Mouse (Mus musculus) gastrocnemius, postnatal 36 days (tissue): ENCODE data around the gene Ssx2ip. TPM values are rescaled to one million over a fixed set of nuclear protein-coding genes. Genes with fewer than 3 reads are reported as not detected.
"Not testable (repeated sequence)": the region's sequence is repeated elsewhere in the genome, so short reads cannot be mapped to it uniquely, and the experiment has no call there.

Source experiments
- DNase-seq, 2 experiments: peaks; one replicate each; pipeline ENCODE4 v3.0.0; 2022
- intact Hi-C: fragments of 180-260 bp; cut with DNase I; formaldehyde crosslinking; loops from one replicate; pipeline ENCODE4 v1.15.1; 2025
- total RNA-seq, 2 experiments: library from RNA; stranded (reverse); gene quantifications; 2 replicates each; pipeline ENCODE4 v1.2.3; 2021

Gene Ssx2ip
- total RNA-seq, 2 experiments from 2014 or later, result 25.9 to 33.6 TPM

DNA sequence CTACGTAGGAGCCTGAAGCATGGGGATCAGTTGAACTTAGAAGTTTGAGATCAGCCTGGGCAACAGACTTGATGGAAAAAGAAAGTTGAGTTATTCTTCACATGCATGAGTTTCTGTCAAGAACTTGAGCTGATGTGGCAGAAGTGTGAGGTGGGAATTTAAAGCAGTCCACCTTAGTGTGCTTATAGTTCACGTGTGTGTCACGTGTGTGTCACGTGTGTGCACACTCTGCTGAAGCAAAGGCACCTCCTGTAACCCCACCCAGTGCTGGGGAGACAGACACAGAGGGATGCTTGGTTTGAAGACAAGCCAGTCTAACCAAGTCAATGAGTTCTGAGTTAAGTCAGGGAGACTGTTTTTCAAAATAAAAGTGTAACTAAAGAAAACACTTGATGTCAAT is 6.6 kb upstream of the Ssx2ip start:
- intact Hi-C loops, result no loop called here

DNA sequence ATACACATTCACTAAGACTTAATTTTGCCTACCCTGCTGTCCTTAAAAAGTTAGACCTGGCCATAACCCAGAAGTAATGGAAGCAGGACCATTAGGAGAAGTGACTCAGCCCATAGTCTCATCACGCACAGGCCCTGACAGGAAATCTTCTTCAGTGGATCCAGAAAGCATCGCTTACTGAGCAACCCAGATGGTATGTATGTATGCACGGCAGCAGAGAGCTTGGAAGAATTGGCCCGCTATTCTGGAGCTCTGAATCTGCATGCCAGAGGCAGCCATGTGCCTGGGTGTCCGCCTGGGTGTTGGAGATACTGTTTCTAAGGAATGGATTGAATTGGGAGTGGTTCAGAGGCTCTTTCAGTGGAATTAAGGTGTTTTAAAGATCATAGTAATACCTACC is 5.2 kb upstream of the Ssx2ip start:
- no peak for DNase-seq
- intact Hi-C loops, result no loop called here

More for the DNA sequence above, 6.6 kb upstream of the Ssx2ip start:
- DNase-seq, result no peak

DNA sequence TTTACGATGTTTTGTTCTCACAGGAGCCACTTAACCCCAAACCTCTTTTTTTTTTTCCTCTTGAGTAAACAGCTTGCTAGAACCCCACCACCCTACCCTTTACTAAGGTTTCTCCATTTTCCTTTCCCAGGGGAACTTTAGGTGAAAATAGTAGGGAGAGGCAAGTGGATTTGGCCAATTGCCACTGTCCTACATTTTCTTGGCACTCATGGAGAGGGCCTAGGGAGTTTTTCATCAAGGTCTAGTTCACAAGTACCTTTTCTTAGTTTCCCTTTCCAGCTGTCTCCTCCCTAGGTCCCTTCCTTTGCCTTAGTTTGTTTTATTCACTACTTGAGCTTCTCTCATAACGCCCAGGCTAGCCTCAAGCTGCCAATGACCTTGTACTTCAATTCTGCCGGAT is 672 bp upstream of the Ssx2ip start:
- intact Hi-C loops, result no loop called here
- no peak for DNase-seq

DNA sequence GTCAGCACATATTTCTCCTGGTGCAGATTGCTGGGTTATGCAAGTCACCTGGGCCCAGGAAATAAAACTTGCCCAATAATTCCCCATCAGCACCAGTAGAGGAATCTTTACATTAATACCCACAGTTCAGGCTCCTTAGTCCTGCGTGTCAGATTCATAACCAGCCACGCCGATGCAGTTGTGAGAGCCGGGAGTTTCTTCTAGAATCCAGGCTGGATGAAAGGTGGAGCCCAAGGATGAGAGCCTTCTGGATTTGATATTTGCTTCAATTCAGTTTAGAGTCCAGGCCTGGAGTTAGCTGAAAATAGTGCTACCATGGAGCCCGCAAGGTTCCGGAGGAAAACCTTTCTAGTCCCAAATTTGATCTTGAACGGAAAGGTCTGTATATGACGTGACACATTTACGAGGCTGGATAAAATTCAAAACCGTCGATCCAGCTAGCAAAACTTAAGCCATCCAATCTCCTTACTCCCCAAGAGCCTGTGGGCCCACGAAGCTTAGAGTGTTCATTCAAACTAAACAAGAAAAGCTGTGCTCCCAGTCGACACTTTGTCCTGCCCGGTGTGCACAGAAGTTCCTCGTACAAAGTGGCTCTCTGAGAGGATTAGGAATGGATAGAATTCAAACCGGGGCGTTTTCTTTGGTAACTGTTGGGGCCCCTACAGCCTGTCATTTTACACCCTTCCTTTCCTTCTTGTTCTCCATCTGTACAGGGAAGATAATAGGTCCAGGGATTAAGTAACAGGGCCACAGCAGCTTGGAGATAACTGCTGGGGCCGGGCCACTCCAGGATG is 968 bp downstream of the Ssx2ip start:
- DNase-seq, result no peak
- intact Hi-C loops, result no loop called here

DNA sequence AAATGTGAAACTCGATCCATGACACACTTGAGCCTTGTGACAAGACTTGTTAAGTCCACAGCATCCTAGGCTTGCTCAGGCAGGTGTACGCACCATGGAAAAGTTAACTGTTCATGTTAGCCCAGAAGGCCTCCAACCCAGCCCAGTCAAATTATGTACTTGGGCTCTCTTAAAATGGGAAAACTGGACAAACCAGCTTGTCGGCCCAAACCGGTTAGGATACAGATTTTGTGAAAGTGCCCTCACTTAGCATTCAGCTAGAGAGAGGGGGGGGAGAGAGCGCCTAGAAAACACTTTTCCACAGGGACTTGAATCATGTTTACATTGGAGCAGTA is 1.5 kb downstream of the Ssx2ip start:
- no peak for DNase-seq
- intact Hi-C loops, result no loop called here

DNA sequence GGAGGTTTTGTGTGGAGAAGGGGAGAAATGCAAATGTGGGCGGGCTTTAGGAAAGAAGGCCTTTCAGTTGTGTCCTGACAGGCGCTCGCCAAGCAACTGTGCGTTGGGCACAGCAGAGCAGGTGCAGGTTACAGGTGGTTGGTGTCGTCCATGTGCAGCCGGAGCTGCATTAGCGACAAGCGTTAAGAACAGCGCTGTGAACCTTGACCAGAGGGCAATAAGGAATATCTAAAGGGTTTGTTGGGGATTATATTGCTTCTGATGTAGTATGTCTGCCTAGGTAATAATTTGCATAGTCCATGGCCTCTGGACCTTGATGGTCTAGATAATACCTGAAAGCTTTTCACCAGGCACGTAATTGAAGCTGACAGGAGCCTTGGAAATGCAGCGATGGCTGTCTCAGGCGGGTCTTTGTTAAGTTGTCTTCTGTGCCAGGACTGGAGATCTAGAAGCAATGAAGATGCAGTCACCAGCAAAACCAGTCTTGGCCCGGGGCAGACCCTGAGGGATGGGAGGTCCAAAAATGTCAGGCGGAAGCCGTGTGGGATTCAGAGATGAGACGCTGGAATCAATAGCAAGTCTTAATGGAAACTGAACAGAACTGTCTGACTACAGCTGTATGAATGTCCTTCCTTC is 2.8 kb downstream of the Ssx2ip start:
- no peak for DNase-seq

DNA sequence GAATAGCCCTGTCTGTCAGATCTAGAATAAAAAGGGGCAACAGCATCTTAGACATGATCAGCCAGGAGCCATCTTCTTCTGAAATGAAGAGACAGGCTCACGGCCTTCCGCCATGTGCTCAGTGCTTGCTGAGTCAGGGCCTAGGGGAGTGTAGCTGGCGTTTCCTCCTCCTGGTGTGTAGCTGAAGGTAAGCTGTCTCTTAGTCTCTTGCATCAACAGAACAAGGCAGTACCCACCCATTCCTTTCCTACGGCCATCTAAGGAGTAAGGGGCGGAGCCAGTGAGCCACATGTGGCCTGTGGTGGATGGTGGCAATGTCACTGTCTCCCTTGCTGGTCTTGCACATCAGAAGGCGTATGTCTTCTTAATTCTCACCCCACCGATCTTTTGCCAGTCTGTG is 5.7 kb downstream of the Ssx2ip start:
- DNase-seq, result no peak
- intact Hi-C loops, result no loop called here

More for the DNA sequence above, 2.8 kb downstream of the Ssx2ip start:
- intact Hi-C loops, result no loop called here

DNA sequence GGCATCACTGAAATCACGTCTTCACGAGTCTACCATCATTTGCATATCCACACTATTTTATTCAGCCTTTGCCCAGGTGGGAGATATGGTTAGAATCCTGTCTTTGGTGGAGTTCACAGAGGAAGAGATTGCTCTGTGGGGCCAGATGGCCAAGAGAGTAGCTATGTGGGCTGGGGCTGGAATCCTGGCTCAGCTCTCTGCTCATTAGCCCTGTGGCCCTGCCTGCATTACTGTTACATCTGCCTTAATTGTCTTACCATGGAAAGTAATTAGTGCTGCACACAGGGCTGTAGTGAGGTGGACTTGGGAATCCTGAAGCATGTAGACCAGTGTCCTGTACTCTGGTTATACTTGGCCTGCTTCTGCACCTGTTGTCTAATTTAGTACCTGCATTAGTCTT is 7.6 kb downstream of the Ssx2ip start:
- DNase-seq, result no peak
- intact Hi-C loops, result no loop called here

DNA sequence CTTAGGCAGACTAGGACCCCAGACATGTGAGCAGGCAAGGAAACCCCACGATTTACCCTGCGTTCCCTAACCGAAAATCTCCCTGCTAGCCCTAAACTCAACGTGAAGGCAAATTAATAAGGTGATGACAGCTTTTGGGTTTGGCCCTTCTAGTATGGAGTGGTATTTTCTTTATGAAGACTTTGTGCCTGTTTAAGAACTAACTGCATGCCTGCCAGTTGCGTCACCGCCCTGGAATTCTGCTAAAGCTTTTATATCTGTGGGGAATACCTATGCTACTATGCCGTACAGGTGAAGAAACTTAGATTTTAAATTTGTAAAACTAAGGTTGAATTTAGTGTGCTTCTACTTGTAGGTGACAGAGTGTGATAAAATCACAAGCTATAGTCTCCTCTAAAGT is 8.0 kb downstream of the Ssx2ip start:
- no peak for DNase-seq
- intact Hi-C loops, result no loop called here

DNA sequence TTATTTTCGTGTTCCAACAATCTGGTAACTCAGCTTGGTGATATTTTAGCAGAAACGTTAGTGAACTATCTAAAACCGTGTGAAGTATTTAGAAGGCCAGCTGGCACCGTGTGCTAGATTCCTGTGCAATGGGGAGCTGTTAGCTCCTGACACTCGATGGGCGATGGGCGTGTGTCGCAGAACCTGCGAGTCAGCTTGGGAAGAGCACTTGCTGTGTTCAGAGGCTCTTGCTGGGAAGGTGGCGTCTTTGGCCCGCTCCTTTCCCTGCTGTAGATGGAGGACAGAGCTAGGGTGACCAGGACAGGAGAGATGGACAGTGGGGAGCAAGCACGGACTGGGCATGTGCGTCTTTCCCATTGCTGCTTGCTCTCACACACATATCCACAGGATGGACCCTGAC is 8.6 kb downstream of the Ssx2ip start:
- DNase-seq, result no peak
- intact Hi-C loops, result no loop called here

DNA sequence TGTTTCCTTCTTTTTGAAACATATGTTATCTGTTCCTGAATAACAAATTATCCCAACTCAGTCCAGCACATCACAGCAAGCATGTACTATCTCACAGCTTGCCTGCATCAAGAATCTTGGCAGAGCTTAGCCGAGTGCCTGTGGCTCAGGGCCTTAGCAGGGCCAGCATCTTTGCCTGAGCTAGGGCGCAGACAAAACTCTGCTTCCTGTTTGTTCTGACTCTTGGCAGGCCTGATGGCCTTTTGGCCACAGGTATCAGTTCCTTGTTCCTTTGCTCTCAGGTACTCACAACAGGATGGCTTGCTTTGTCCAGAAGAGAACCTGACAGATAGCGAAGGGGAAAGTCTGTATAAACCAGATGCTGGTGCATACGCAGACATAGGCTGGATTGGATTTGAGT is 9.6 kb downstream of the Ssx2ip start:
- no peak for DNase-seq
- intact Hi-C loops, result no loop called here

DNA sequence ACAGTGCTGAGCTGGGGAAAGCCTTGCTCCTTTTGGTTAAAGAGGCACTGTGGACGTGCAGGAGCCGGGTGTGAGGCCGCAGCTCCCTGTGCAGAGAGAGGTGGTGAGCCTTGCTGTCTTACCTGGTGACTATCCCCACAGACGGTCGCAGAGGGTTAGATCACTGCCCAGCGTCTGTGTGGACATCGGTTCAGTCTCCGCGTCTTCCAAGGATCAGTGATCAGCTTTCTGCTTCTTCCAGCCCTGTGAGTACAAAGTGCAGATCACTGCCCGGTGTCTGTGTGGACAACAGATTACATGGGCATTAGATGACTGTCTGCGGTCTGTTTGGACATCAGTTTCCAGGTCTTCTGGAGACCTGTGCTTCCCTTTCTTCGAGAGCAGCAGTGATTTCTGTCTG is 10.1 kb downstream of the Ssx2ip start:
- intact Hi-C loops, result no loop called here
- DNase-seq, result no peak

DNA sequence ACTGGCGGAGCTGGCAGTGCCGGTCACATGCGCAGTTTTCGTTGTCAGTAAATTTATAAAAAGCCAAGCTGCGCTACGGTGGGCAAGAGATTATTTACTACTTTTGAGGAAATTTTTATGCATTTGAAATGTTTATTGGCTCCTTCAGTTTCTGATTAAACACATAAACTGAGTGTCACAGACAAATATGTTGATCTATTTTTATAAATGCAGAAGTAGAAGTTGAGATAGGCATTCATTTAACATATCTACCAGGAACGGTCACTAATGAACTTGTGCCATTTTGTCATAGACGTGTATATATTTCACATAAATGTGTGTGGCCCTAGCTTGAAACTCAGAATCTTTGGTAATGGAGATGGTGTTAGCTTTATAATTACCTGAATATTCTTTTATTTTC is 13.4 kb downstream of the Ssx2ip start:
- DNase-seq, result no peak
- intact Hi-C loops, result no loop called here

DNA sequence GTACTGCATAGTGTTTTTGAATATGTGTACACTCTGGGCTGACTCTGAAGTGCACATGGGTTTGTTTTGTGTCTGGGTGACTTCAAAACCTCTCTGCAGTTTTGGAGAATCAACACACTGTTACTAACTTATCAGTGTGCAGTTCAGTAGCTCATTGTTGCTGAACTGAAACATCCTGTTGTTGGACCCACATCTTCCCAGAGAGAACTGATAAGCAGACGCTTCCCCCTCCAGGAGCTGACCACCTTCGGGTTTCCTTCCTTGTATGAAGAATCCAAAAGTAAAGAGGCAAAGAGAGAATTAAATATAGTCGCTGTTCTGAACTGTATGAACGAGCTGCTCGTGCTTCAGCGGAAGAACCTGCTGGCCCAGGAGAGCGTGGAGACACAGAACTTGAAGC is 14.5 kb downstream of the Ssx2ip start:
- intact Hi-C loops, result no loop called here
- no peak for DNase-seq

DNA sequence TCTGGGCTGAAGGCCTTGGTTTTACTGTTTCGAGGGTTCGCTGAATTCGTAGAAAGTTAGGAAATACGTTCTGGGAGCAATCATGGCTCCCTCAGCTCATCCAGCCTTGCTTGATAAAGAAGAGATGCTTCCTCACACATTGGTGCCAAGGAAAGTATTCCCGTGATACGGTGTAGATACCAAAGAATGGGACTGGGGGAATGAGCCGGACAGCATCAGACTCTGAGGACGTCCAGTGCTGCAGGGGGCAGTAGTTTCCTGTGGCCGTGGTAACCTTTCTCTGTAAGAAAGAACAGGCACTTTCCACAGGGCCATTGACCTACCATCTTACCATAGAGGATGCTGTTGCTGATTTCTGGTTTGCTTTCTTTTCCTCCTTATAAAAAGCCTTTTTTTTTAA is 15.1 kb downstream of the Ssx2ip start:
- intact Hi-C loops, result no loop called here
- no peak for DNase-seq

DNA sequence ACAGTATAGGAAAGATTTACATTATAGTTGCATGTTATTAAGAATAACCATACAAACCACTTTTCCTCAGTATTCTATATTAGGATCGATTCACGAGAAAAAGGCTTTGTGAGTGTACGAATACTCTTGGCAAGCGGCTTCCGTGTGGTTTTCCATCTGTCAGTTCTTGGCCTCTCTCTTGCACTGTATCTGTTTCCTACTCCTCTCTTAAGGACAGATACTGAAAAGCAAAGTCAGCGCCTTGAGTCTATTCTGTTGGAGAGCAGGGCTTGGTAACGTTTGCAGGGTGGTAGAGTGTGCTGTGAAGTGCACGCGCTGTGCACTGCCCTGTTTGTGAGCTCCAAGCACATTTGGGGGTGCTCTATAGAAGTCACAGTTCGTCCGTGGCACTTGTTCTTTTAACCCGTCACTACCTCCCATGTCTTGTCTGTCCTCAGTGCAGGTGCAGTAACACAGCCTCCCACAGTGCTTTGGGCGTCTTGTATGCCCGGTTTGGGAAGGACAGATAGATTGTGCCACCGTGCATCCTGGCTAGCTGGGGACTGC is 15.6 kb downstream of the Ssx2ip start:
- intact Hi-C loops, result no loop called here
- DNase-seq, result no peak

DNA sequence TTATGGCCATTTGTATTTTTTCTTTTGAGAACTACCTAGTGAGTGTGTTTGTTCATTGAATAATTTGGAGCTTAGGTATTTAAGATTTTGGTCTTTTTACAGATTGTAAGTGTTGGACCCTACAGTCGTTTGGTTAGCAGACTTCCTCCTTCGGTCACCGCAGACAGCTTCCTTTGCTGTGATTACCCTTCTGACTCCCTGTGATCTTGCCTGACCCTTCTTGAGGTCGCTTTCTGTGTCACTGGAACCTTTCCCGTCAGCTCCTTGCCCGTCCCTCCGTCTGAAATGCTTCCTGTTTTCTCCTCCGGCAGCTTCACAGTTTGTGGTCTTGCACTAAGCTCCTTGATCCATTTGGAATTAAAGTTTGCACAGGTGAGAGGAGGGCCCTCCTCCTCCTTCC is 17.3 kb downstream of the Ssx2ip start:
- intact Hi-C loops, result no loop called here
- no peak for DNase-seq

DNA sequence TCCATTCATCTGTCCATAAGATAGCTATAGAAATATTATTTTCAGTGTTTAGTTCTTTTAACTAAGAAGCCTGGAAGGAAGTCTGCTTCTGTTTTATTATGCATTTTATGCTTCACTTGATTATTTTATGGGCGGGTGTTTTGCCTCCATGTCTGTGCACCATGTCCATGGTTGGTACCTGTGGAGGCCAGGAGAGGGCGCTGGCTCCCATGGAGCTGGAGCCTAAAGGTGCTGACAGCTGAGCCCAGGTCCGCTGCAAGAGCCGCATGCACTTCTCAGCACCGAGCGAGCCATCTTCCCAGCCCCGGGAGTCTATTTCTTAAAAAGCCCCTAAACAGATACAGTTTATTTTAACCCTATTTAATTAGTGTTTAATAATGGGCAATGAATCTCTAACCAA is 19.3 kb downstream of the Ssx2ip start:
- no peak for DNase-seq
- intact Hi-C loops, result no loop called here

DNA sequence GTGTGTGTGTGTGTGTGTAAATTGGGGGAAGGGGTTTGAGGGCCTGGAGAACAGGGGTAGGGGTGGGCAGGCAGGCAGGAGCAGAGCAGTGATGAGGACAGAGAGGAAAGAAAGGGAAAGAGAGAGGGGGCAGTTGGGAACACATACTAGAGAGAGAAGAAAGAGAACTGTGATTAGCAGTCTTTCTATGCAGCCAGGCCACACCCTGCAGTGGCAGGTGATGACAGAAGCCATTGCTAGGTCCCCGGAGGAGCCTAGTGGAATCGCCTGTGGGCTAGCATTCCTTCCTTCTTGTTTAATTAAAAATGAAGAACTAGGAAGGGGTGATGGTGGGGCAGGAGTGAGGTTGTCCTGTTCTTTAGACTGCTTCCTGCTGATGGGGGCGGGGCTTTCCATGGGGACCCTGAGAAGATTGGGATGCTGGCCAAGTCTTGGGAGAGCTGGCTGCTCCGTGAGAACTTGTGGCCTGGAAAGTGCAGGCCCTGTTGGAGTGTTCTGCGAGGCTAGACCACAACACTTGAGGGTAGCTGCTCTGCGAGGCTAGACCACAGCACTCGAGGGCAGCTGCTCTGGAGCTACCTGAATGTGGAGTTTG is 20.0 kb downstream of the Ssx2ip start:
- intact Hi-C loops, result no loop called here
- DNase-seq, result no peak

DNA sequence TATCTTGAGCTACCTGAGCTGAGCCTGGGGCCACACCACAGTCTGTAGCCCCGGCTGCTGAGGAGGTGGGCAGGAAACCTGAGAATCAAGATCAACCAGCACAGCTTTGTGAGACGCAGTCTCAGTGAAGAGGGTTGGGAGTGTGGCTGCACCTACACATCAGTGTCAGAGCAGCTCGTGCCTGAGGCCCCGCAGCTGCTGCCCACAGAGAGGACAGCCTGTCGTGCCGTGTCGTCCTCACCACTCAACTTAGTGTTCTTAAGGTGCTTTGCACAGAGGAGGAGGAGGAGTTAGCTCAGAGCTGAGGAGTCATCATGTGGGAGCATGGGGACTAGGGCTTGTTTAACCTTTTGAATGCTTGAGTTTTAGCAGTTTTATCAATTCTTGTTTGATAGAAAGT is 21.5 kb downstream of the Ssx2ip start:
- intact Hi-C loops, result no loop called here
- no peak for DNase-seq

DNA sequence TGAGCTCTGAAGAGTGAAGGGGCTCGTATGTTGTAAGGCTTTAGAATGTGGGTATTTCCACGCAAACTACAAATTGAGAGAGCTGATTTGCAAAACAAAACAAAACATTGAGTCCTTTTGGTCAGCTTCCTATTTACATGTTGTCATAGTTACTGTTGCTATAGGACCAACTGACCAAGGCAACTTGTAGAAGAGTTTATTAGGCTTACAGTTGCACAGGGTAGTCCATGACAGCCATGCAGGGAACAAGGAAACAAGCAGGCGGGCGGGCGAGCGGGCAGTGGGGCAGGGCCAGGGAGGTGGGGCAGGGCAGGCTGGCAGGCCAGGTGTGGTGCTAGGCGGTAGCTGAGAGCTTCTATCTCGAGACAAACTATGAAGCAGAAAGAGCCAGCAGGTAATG is 22.0 kb downstream of the Ssx2ip start:
- DNase-seq, result no peak

DNA sequence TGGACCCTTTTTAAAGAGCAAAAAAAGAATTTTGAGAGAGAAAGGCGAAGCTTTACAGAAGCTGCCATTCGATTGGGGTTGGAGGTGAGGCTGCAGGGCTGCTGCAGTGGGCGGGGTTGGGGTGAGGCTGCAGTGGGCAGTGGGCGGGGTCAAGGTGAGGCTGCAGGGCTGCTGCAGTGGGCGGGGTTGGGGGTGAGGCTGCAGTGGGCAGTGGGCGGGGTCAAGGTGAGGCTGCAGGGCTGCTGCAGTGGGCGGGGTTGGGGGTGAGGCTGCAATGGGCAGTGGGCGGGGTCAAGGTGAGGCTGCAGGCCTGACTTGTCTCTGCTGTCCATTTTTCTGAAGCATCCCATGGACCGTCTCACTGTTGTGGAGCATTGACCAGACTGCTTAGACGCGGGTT is 28.6 kb downstream of the Ssx2ip start:
- intact Hi-C loops, DNase-seq: not testable (repeated sequence)

More for the DNA sequence above, 22.0 kb downstream of the Ssx2ip start:
- intact Hi-C loops, result no loop called here
